ENCODE assay signal across 26 mouse cellular contexts in the genomic region with DNA sequence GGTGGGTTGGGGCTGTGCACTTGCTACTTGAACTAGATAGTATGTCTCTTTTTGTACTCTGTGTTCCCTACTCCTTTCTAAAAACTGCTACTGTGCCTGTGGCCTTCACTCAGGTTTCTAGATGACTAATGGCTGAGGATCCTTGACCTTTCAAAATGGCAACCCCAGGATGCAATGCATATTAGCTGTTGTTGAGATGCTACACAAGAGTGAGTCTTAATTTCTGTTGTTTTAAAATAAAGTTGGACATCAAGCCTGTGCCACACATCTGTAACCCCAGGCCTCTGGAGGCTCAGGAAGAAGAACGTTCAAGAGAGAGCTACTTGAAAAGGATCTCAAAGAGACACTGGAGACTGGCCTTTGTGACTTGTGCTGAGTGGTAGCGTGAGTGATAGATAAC. TPM values are rescaled to one million over a fixed set of nuclear protein-coding genes. Genes with fewer than 3 reads are reported as not detected.
DNase-seq lines count a peak whose midpoint lies in the region; ATAC-seq lines count a peak whose summit lies in the region.
"Had no signal": no experiment of that assay in that cellular context is flagged by ENCODE, and none has a peak within 500 bp of the region (broad histone marks: within the 10 kb centered on the region; RNA-seq: fewer than 3 reads in every experiment).

No protein-coding gene starts in this region.

- no peak overlapping the region for H3K9ac ChIP-seq in heart, embryonic 16.5 days (ENCODE audit: low read length)
- H3K9ac ChIP-seq: embryonic facial prominence, embryonic 12.5 days; forebrain, embryonic 12.5 days; hindbrain, embryonic 13.5 days; midbrain, embryonic 15.5 days; neural tube, embryonic 13.5 days had no signal

- DNase-seq in heart, adult 11 months = peak; percentile 75
- no peak for DNase-seq in heart, postnatal 36 days
- no peak for DNase-seq in heart, adult 18-20 months
- DNase-seq in adrenal gland, adult 8-10 months = peak; percentile 42
- peak; percentile 52 to 56 for DNase-seq in adrenal gland, postnatal 36 days
- no peak for DNase-seq in cerebellum, adult 9-10 months
- DNase-seq: B cell, adult 2 months; cerebellum, adult 18-20 months; cerebellum, postnatal 25 days; kidney, adult 11 months; layer of hippocampus, adult 9-11 months; retina, postnatal 1 day; right cerebral cortex, postnatal 25 days; spleen, adult 18-20 months; thymus, postnatal 25 days had no signal

- intact Hi-C loops in heart, postnatal 36 days (cut with DNase I) = no loop called here

- H3K27me3 ChIP-seq in heart, embryonic 16.5 days (ENCODE audit: control insufficient read depth, insufficient read depth, low read length) = no peaks in the 10 kb centered on the region
- H3K27me3 ChIP-seq: CH12.LX; embryonic facial prominence, embryonic 12.5 days; forebrain, embryonic 12.5 days; hindbrain, embryonic 13.5 days; midbrain, embryonic 15.5 days; neural tube, embryonic 13.5 days had no signal

- H3K4me3 ChIP-seq in heart, embryonic 16.5 days (ENCODE audit: low read length) = no peak overlapping the region
- H3K4me3 ChIP-seq: embryonic facial prominence, embryonic 12.5 days; erythroblast, embryonic 14.5 days; forebrain, embryonic 12.5 days; hindbrain, embryonic 13.5 days; midbrain, embryonic 15.5 days; neural tube, embryonic 13.5 days had no signal

- H3K27ac ChIP-seq in heart, embryonic 16.5 days (ENCODE audit: low read length) = peak overlapping the region; percentile 55
- H3K27ac ChIP-seq: embryonic facial prominence, embryonic 12.5 days; forebrain, embryonic 12.5 days; hindbrain, embryonic 13.5 days; macrophage; midbrain, embryonic 15.5 days; neural tube, embryonic 13.5 days had no signal

- H3K4me2 ChIP-seq in heart, embryonic 16.5 days (ENCODE audit: low read depth, low read length) = no peak overlapping the region
- H3K4me2 ChIP-seq: embryonic facial prominence, embryonic 12.5 days; forebrain, embryonic 12.5 days; hindbrain, embryonic 13.5 days; midbrain, embryonic 15.5 days; neural tube, embryonic 13.5 days had no signal

- no peaks in the 10 kb centered on the region for H3K9me3 ChIP-seq in heart, embryonic 16.5 days (replicated peaks; ENCODE audit: control insufficient read depth, low read length)
- H3K9me3 ChIP-seq: embryonic facial prominence, embryonic 12.5 days; forebrain, embryonic 12.5 days; G1E; hindbrain, embryonic 13.5 days; midbrain, embryonic 15.5 days; neural tube, embryonic 13.5 days had no signal

- ATAC-seq in heart, embryonic 16.5 days (replicated peaks; ENCODE audit: extremely low read depth, insufficient read depth, low FRiP score) = no peak
- ATAC-seq: lung, postnatal 0 days; midbrain, embryonic 15.5 days had no signal

- 29% methylated on average over 2 of the region's 2 CpGs for WGBS in heart, embryonic 16.5 days

- peaks cover 17% of the 10 kb centered on the region for H3K4me1 ChIP-seq in heart, embryonic 16.5 days (ENCODE audit: control insufficient read depth, insufficient read depth, low read length)
- H3K4me1 ChIP-seq: embryonic facial prominence, embryonic 12.5 days; forebrain, embryonic 12.5 days; hindbrain, embryonic 13.5 days; midbrain, embryonic 15.5 days; neural tube, embryonic 13.5 days had no signal

- H3K36me3 ChIP-seq in heart, embryonic 16.5 days (ENCODE audit: control insufficient read depth, insufficient read depth) = peaks cover 3% of the 10 kb centered on the region
- H3K36me3 ChIP-seq: embryonic facial prominence, embryonic 12.5 days; forebrain, embryonic 12.5 days; hindbrain, embryonic 13.5 days; midbrain, embryonic 15.5 days had no signal

RNA-seq across cellular contexts. Expression of a gene that starts 48.5 kb away (rescaled TPM):
- 100 to 1,000 TPM; 113 to 137 TPM for total RNA-seq in heart, postnatal 36 days (2021)
- polyA plus RNA-seq in heart, embryonic 16.5 days (2015; fragmentation: Nextera tagmentation; extraction: Ambion mirVana) = 89.3 and 97.0 TPM in 2 replicates
- 100 to 1,000 TPM; 105 to 116 TPM for total RNA-seq in heart, adult 18-20 months (2021)
- total RNA-seq in adrenal gland, adult 8-10 months (2022) = 100 to 1,000 TPM in 2 of 4 experiments, 10 to 100 TPM in 2; 78.2 to 176 (median 131) TPM
- total RNA-seq in adrenal gland, postnatal 36 days (2021) = 100 to 1,000 TPM in 1 of 2 experiments, 10 to 100 TPM in 1; 85.0 to 147 TPM

Comparison
In these comparisons a context has a peak if more than half of its experiments do, and no peak if none do; other contexts are left out.
1. DNase-seq: peak in heart, adult 11 months (single experiment), adrenal gland, adult 8-10 months (single experiment) and adrenal gland, postnatal 36 days (2 of 2); none in heart, postnatal 36 days (0 of 2), heart, adult 18-20 months (0 of 2) and cerebellum, adult 9-10 months (single experiment).